Mouse (Mus musculus) heart, adult 2 months (tissue): ENCODE results near the gene Serpinb1a.

ENCODE experiments used
- CTCF ChIP-seq: fragments of 200-600 bp; IDR thresholded peaks from 2 replicates; pipeline ENCODE4 v1.8.1; 2022; ENCODE audit warnings: antibody characterized with exemption, mild to moderate bottlenecking, moderate library complexity
- POLR2A ChIP-seq: fragments of 200-500 bp; IDR thresholded peaks from 2 replicates; pipeline ENCODE4 v1.6.1; 2011; ENCODE audit warnings: mild to moderate bottlenecking, low read depth, low read length, control low read depth; ENCODE audit not compliant: insufficient read depth

DNA sequence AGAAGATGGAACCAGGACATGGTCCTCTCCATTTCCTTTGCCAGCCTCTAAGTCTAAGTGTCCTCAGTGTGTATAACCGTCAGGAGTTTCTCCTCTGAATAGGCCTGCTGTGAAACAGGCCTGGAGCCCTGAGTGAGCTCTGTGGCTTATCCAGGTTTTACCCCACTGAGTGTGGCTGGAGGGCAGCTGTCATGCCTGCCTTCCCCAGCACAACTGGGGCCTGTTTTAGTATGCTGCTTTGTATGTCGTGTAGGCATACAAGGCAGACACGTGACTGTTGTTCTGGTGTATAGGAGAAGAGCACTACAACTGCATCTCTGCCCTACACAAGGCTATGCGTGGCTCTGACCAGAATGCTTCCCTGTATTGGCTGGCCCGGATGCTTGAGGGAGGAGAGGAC, 31.1 kb downstream of the Serpinb1a start:
- no peak for TF ChIP-seq CTCF
- TF ChIP-seq POLR2A: no peak
